Mouse (Mus musculus): ENCODE measurements around the gene Prcd. TPM values are rescaled to one million over a fixed set of nuclear protein-coding genes. Genes with fewer than 3 reads are reported as not detected.

The Prcd gene
- polyA plus RNA-seq, 1 experiment from 2014 or later = 3.4 TPM

GRCm38 (mm10) chr11:116685729-116686128 lies 32.4 kb downstream of the Prcd start:
- Histone ChIP-seq H3K4me2 (no peak overlapping the region), H3K9me3 (replicated peaks) (no peaks in the 10 kb centered on the region), H3K4me1 (no peaks in the 10 kb centered on the region), H3K27me3 (replicated peaks) (no peaks in the 10 kb centered on the region), H3K9ac (replicated peaks) (no peak overlapping the region), H3K36me3 (peaks cover 12% of the 10 kb centered on the region), H3K4me3 (replicated peaks) (no peak overlapping the region), H3K27ac (replicated peaks) (no peak overlapping the region)
- ATAC-seq (ENCODE audit: low FRiP score) = no peak
- WGBS = 82% methylated on average over 9 of the region's 9 CpGs

GRCm38 (mm10) chr11:116687897-116688296 lies 34.6 kb downstream of the Prcd start:
- Histone ChIP-seq H3K4me3 (replicated peaks) (no peak overlapping the region), H3K27me3 (replicated peaks) (peaks cover 3% of the 10 kb centered on the region; the same call in 1 of the 2 replicates), H3K27ac (replicated peaks) (no peak overlapping the region), H3K36me3 (peaks cover 9% of the 10 kb centered on the region), H3K9me3 (replicated peaks) (no peaks in the 10 kb centered on the region), H3K4me2 (no peak overlapping the region), H3K4me1 (no peaks in the 10 kb centered on the region), H3K9ac (replicated peaks) (no peak overlapping the region)
- WGBS = 77% methylated on average over 8 of the region's 8 CpGs
- ATAC-seq (ENCODE audit: low FRiP score) = no peak

GRCm38 (mm10) chr11:116689622-116690021 lies 36.3 kb downstream of the Prcd start:
- Histone ChIP-seq H3K27me3 (replicated peaks) (peaks cover 17% of the 10 kb centered on the region), H3K36me3 (peaks cover 3% of the 10 kb centered on the region; the same call in 1 of the 2 replicates), H3K9me3 (replicated peaks) (no peaks in the 10 kb centered on the region), H3K4me1 (peaks cover 8% of the 10 kb centered on the region), H3K4me3 (replicated peaks) (no peak overlapping the region), H3K4me2 (no peak overlapping the region), H3K9ac (replicated peaks) (no peak overlapping the region), H3K27ac (replicated peaks) (no peak overlapping the region)
- whole genome bisulfite sequencing = 94% methylated on average over 10 of the region's 10 CpGs
- no peak for ATAC-seq (ENCODE audit: low FRiP score)

GRCm38 (mm10) chr11:116690701-116691575 lies 37.6 kb downstream of the Prcd start:
- Histone ChIP-seq H3K9me3 (replicated peaks) (no peaks in the 10 kb centered on the region), H3K4me3 (replicated peaks) (no peak overlapping the region), H3K4me1 (peaks cover 16% of the 10 kb centered on the region), H3K4me2 (no peak overlapping the region), H3K9ac (replicated peaks) (no peak overlapping the region), H3K36me3 (peaks cover under 1% of the 10 kb centered on the region; the same call in 1 of the 2 replicates), H3K27me3 (replicated peaks) (peaks cover 29% of the 10 kb centered on the region), H3K27ac (replicated peaks) (no peak overlapping the region)
- no peak for ATAC-seq (ENCODE audit: low FRiP score)
- WGBS = 53% methylated on average over 18 of the region's 18 CpGs

- peak overlapping the region; percentile 38; the same call in 1 of the 2 replicates for H3K9ac ChIP-seq (replicated peaks)
- peaks cover 16% of the 10 kb centered on the region for H3K4me1 ChIP-seq
- 35% methylated on average over 4 of the region's 4 CpGs for WGBS
- H3K36me3 ChIP-seq = no peaks in the 10 kb centered on the region
- H3K27me3 ChIP-seq (replicated peaks) = peaks cover 37% of the 10 kb centered on the region
- H3K4me3 ChIP-seq (replicated peaks) = peak overlapping the region; percentile 33
- peak overlapping the region; percentile 57 for H3K4me2 ChIP-seq
- no peak for ATAC-seq (ENCODE audit: low FRiP score)
- no peaks in the 10 kb centered on the region for H3K9me3 ChIP-seq (replicated peaks)
- H3K27ac ChIP-seq (replicated peaks) = no peak overlapping the region
These were observed 40.5 kb downstream of the Prcd start for GRCm38 (mm10) chr11:116693899-116694249.

GRCm38 (mm10) chr11:116694250-116695193 lies 41.2 kb downstream of the Prcd start:
- H3K9me3 ChIP-seq (replicated peaks) = no peaks in the 10 kb centered on the region
- H3K4me3 ChIP-seq (replicated peaks) = peak overlapping the region; percentile 33
- no peaks in the 10 kb centered on the region for H3K36me3 ChIP-seq
- H3K27ac ChIP-seq (replicated peaks) = no peak overlapping the region
- H3K4me1 ChIP-seq = peaks cover 16% of the 10 kb centered on the region
- 1% methylated on average over 69 of the region's 73 CpGs for WGBS
- H3K9ac ChIP-seq (replicated peaks) = peak overlapping the region; percentile 38
- H3K27me3 ChIP-seq (replicated peaks) = peaks cover 37% of the 10 kb centered on the region
- H3K4me2 ChIP-seq = peak overlapping the region; percentile 57
- no peak for ATAC-seq (ENCODE audit: low FRiP score)

- WGBS = 23% methylated on average over 23 of the region's 23 CpGs
- Histone ChIP-seq H3K27ac (replicated peaks) (no peak overlapping the region), H3K9ac (replicated peaks) (no peak overlapping the region), H3K4me2 (0 out of 2 replicates have a peak overlapping the region, but pooled peaks have one; percentile 57), H3K4me3 (replicated peaks) (no peak overlapping the region), H3K9me3 (replicated peaks) (no peaks in the 10 kb centered on the region), H3K27me3 (replicated peaks) (peaks cover 37% of the 10 kb centered on the region), H3K4me1 (peaks cover 16% of the 10 kb centered on the region), H3K36me3 (no peaks in the 10 kb centered on the region)
- no peak for ATAC-seq (ENCODE audit: low FRiP score)
These were observed 42.0 kb downstream of the Prcd start for GRCm38 (mm10) chr11:116695194-116695880.

GRCm38 (mm10) chr11:116696426-116696825 lies 43.1 kb downstream of the Prcd start:
- 85% methylated on average over 4 of the region's 4 CpGs for WGBS
- ATAC-seq (ENCODE audit: low FRiP score) = no peak
- Histone ChIP-seq H3K4me2 (no peak overlapping the region), H3K27me3 (replicated peaks) (peaks cover 37% of the 10 kb centered on the region), H3K9ac (replicated peaks) (no peak overlapping the region), H3K27ac (replicated peaks) (no peak overlapping the region), H3K36me3 (no peaks in the 10 kb centered on the region), H3K4me3 (replicated peaks) (no peak overlapping the region), H3K4me1 (peaks cover 16% of the 10 kb centered on the region), H3K9me3 (replicated peaks) (no peaks in the 10 kb centered on the region)

- H3K4me1 ChIP-seq = peaks cover 16% of the 10 kb centered on the region
- H3K36me3 ChIP-seq = no peaks in the 10 kb centered on the region
- 71% methylated on average over 9 of the region's 9 CpGs for WGBS
- no peak overlapping the region for H3K27ac ChIP-seq (replicated peaks)
- no peak overlapping the region for H3K9ac ChIP-seq (replicated peaks)
- ATAC-seq (ENCODE audit: low FRiP score) = no peak
- no peaks in the 10 kb centered on the region for H3K9me3 ChIP-seq (replicated peaks)
- H3K4me2 ChIP-seq = no peak overlapping the region
- no peak overlapping the region for H3K4me3 ChIP-seq (replicated peaks)
- peaks cover 37% of the 10 kb centered on the region for H3K27me3 ChIP-seq (replicated peaks)
These were observed 44.2 kb downstream of the Prcd start for GRCm38 (mm10) chr11:116697521-116697920.

GRCm38 (mm10) chr11:116701377-116701841 lies 48.1 kb downstream of the Prcd start:
- H3K27me3 ChIP-seq (replicated peaks) = peaks cover 4% of the 10 kb centered on the region; the same call in 1 of the 2 replicates
- 39% methylated on average over 5 of the region's 5 CpGs for WGBS

More at GRCm38 (mm10) chr11:116701377-116701841, 48.1 kb downstream of the Prcd start:
- H3K9me3 ChIP-seq (replicated peaks) = no peaks in the 10 kb centered on the region
- no peak overlapping the region for H3K4me3 ChIP-seq (replicated peaks)
- ATAC-seq (ENCODE audit: low FRiP score) = no peak
- no peaks in the 10 kb centered on the region for H3K4me1 ChIP-seq
- no peak overlapping the region for H3K27ac ChIP-seq (replicated peaks)
- no peaks in the 10 kb centered on the region for H3K36me3 ChIP-seq
- H3K4me2 ChIP-seq = no peak overlapping the region
- no peak overlapping the region for H3K9ac ChIP-seq (replicated peaks)

All from neural tube, embryonic 15.5 days (tissue).